Mouse (Mus musculus): ENCODE results near the gene Klhdc3. TPM values are rescaled to one million over a fixed set of nuclear protein-coding genes. Genes with fewer than 3 reads are reported as not detected.

Gene Klhdc3
- total and polyA plus RNA-seq, 3 experiments, result 19.5 to 126 (median 72.3) TPM

DNA sequence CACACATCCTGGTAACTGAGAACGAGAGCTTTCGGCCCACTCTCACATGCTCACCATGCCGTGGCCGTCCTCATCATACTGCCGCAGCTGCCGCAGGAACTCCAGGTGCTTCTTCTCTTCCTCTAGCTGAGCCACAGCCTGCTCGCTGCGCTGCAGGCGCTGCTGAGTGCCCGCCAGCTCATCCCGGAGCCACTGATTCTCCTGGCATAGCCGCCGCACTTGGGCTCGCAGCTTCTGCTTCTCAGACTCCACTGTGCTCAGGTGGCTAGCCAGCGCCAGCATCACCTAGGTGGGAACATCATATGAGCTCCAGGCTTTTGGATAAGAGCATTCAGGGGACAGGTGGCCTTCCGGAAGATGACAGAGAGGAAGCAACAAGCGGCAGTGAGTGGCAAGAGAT lies 38.7 kb downstream of the Klhdc3 start:
- Histone ChIP-seq H3K4me2 (ENCODE audit: insufficient read depth, low read depth, poor library complexity, severe bottlenecking) (no peak overlapping the region), H3K36me3 (replicated peaks in 1 of 2; ENCODE audit: control insufficient read depth in 1 of 2, insufficient read depth in 1 of 2, low read length in 1 of 2) (peaks cover 0 to 34% of the 10 kb centered on the region in 2 experiments), H3K4me1 (ENCODE audit: control insufficient read depth in 1 of 2, insufficient read depth in 2 of 2) (peaks cover 3 to 17% of the 10 kb centered on the region in 2 experiments; a peak in 3 of 4 replicates), H3K9me3 (replicated peaks; ENCODE audit: low read length) (no peaks in the 10 kb centered on the region), H3K4me3 (replicated peaks in 1 of 3; ENCODE audit: low read depth in 2 of 3, low read length in 2 of 3, poor library complexity in 1 of 3) (no peak overlapping the region), H3K27me3 (replicated peaks) (no peaks in the 10 kb centered on the region), H3K79me2 (replicated peaks; ENCODE audit: control insufficient read depth, extremely low read depth, insufficient read depth, poor library complexity, severe bottlenecking) (peaks cover 8% of the 10 kb centered on the region), H3K27ac (ENCODE audit: insufficient read depth, low read depth) (no peak overlapping the region), H3K9ac (ENCODE audit: insufficient read depth, low read depth) (no peak overlapping the region)
- no peak for TF ChIP-seq CTCF (conservative IDR thresholded peaks at IDR 0.05 in 1 of 2, IDR thresholded peaks at IDR 0.05 in 1 of 2; ENCODE audit: low read depth in 2 of 2, low read length in 2 of 2)
- TF ChIP-seq MAFK (IDR thresholded peaks at IDR 0.05; ENCODE audit: insufficient replicate concordance, low read length), result no peak
- no peak for TF ChIP-seq KAT2A (IDR thresholded peaks at IDR 0.05; ENCODE audit: insufficient replicate concordance, low read length)
- no peak for TF ChIP-seq MEF2A (IDR thresholded peaks at IDR 0.05; ENCODE audit: borderline replicate concordance, low read depth, low read length)
- TF ChIP-seq BHLHE40 (IDR thresholded peaks at IDR 0.05; ENCODE audit: low read depth, low read length), result no peak
- TF ChIP-seq MAZ (IDR thresholded peaks at IDR 0.05; ENCODE audit: low read depth, low read length), result no peak
- no peak for TF ChIP-seq IRF4 (IDR thresholded peaks at IDR 0.05; ENCODE audit: low read depth, low read length)
- TF ChIP-seq USF2 (conservative IDR thresholded peaks at IDR 0.05; ENCODE audit: low read depth, low read length), result no peak
- no peak for TF ChIP-seq TCF12 (IDR thresholded peaks at IDR 0.05; ENCODE audit: low read depth, low read length)
- TF ChIP-seq RCOR1 (conservative IDR thresholded peaks at IDR 0.05; ENCODE audit: low read depth, low read length), result no peak
- no peak for TF ChIP-seq ZKSCAN1 (IDR thresholded peaks at IDR 0.05; ENCODE audit: borderline replicate concordance, low read depth, low read length)
- no peak for TF ChIP-seq ZC3H11A (IDR thresholded peaks at IDR 0.05; ENCODE audit: low read depth, low read length)
- TF ChIP-seq TBP (conservative IDR thresholded peaks at IDR 0.05; ENCODE audit: low read depth, low read length), result no peak
- TF ChIP-seq SIN3A (IDR thresholded peaks at IDR 0.05; ENCODE audit: low read length), result no peak
- TF ChIP-seq NRF1 (IDR thresholded peaks at IDR 0.05; ENCODE audit: low read depth, low read length), result no peak
- TF ChIP-seq POLR2AphosphoS2 (IDR thresholded peaks at IDR 0.05; ENCODE audit: low read depth, low read length), result no peak
- in situ Hi-C loops (cut with MboI; ENCODE audit: low pct_ligation_motif_present, low pct_unique_long_range_greater_than_20kb, low sequenced_read_pairs) (no loop called here), dilution Hi-C loops (cut with MboI; ENCODE audit: extremely low pct_ligation_motif_present, extremely low pct_unique_long_range_greater_than_20kb, low sequenced_read_pairs) (no loop called here)
- no peak for DNase-seq (ENCODE audit: extremely low read depth)

DNA sequence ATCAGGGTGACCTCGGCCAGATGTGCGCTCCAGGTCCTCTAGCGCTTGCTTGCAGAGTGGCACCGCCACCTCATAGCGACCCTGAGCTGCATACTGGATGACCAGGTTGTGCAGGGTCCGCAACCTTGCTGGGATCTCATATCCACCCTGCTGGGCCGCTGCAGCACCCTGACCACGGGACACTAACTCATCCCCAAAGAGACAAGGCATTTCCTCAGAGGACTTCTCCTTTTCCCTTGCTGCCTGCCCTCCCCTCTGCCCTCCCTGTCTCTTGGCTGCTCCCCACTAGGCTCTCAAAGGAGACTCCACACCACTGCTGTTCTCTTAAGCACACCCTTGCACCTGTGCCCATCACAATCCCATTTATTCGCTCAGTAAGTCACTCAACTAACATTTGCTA lies 40.8 kb downstream of the Klhdc3 start:
- Histone ChIP-seq H3K9me3 (replicated peaks; ENCODE audit: low read length) (no peaks in the 10 kb centered on the region), H3K9ac (ENCODE audit: insufficient read depth, low read depth) (no peak overlapping the region), H3K36me3 (replicated peaks in 1 of 2; ENCODE audit: control insufficient read depth in 1 of 2, insufficient read depth in 1 of 2, low read length in 1 of 2) (peaks cover 0 to 49% of the 10 kb centered on the region in 2 experiments), H3K4me1 (ENCODE audit: control insufficient read depth in 1 of 2, insufficient read depth in 2 of 2) (peaks cover 3 to 9% of the 10 kb centered on the region in 2 experiments; a peak in 3 of 4 replicates), H3K27ac (ENCODE audit: insufficient read depth, low read depth) (no peak overlapping the region), H3K4me2 (ENCODE audit: insufficient read depth, low read depth, poor library complexity, severe bottlenecking) (no peak overlapping the region), H3K27me3 (replicated peaks) (no peaks in the 10 kb centered on the region), H3K79me2 (replicated peaks; ENCODE audit: control insufficient read depth, extremely low read depth, insufficient read depth, poor library complexity, severe bottlenecking) (no peaks in the 10 kb centered on the region), H3K4me3 (replicated peaks in 1 of 3; ENCODE audit: low read depth in 2 of 3, low read length in 2 of 3, poor library complexity in 1 of 3) (no peak overlapping the region)
- no peak for DNase-seq (ENCODE audit: extremely low read depth)
- in situ Hi-C loops (cut with MboI; ENCODE audit: low pct_ligation_motif_present, low pct_unique_long_range_greater_than_20kb, low sequenced_read_pairs) (no loop called here), dilution Hi-C loops (cut with MboI; ENCODE audit: extremely low pct_ligation_motif_present, extremely low pct_unique_long_range_greater_than_20kb, low sequenced_read_pairs) (no loop called here)
- no peak for TF ChIP-seq SIN3A (IDR thresholded peaks at IDR 0.05; ENCODE audit: low read length)
- TF ChIP-seq NELFE (IDR thresholded peaks at IDR 0.05; ENCODE audit: low read depth, low read length), result no peak
- no peak for TF ChIP-seq USF1 (IDR thresholded peaks at IDR 0.05; ENCODE audit: low read depth, low read length)
- TF ChIP-seq MAZ (IDR thresholded peaks at IDR 0.05; ENCODE audit: low read depth, low read length), result no peak
- no peak for TF ChIP-seq BHLHE40 (IDR thresholded peaks at IDR 0.05; ENCODE audit: low read depth, low read length)
- TF ChIP-seq CHD2 (IDR thresholded peaks at IDR 0.05; ENCODE audit: low read length), result no peak
- TF ChIP-seq POLR2AphosphoS2 (IDR thresholded peaks at IDR 0.05; ENCODE audit: low read depth, low read length), result no peak
- no peak for TF ChIP-seq ZKSCAN1 (IDR thresholded peaks at IDR 0.05; ENCODE audit: borderline replicate concordance, low read depth, low read length)
- no peak for TF ChIP-seq E2F4 (IDR thresholded peaks at IDR 0.05; ENCODE audit: insufficient replicate concordance, low read depth, low read length)
- no peak for TF ChIP-seq IRF4 (IDR thresholded peaks at IDR 0.05; ENCODE audit: low read depth, low read length)
- TF ChIP-seq POLR2A (IDR thresholded peaks at IDR 0.05; ENCODE audit: low read depth, low read length), result no peak
- TF ChIP-seq JUND (conservative IDR thresholded peaks at IDR 0.05; ENCODE audit: low read depth, low read length), result no peak
- TF ChIP-seq TCF12 (IDR thresholded peaks at IDR 0.05; ENCODE audit: low read depth, low read length), result no peak
- TF ChIP-seq MYC (IDR thresholded peaks at IDR 0.05; ENCODE audit: low read depth, low read length), result no peak
- no peak for TF ChIP-seq ZNF384 (IDR thresholded peaks at IDR 0.05; ENCODE audit: low read depth, low read length)
- no peak for TF ChIP-seq TBP (conservative IDR thresholded peaks at IDR 0.05; ENCODE audit: low read depth, low read length)
- TF ChIP-seq MAX (IDR thresholded peaks at IDR 0.05; ENCODE audit: low read length), result no peak

All from CH12.LX (cell line).